Mouse (Mus musculus) induced T-regulatory cell, adult 2 months (primary cell): ENCODE results near the gene Adamtsl4.

ENCODE experiments used
- DNase-seq: peaks from one replicate; pipeline ENCODE4 v3.0.0-alpha.2; 2012; ENCODE audit warnings: low read depth

The Adamtsl4 gene

GRCm38 (mm10) chr3:95700233-95700681 is 12.5 kb upstream of the Adamtsl4 start:
- no peak for DNase-seq

GRCm38 (mm10) chr3:95698286-95698685 is 10.6 kb upstream of the Adamtsl4 start:
- no peak for DNase-seq

- DNase-seq = no peak
Measured at GRCm38 (mm10) chr3:95696360-95696759, 8.6 kb upstream of the Adamtsl4 start.

- no peak for DNase-seq
Measured at GRCm38 (mm10) chr3:95695796-95696195, 8.1 kb upstream of the Adamtsl4 start.

GRCm38 (mm10) chr3:95694808-95695703 is 7.3 kb upstream of the Adamtsl4 start:
- no peak for DNase-seq

- peak; percentile 23 for DNase-seq
Measured at GRCm38 (mm10) chr3:95693821-95694807, 6.4 kb upstream of the Adamtsl4 start.

- DNase-seq = no peak
Measured at GRCm38 (mm10) chr3:95692677-95693076, 5.0 kb upstream of the Adamtsl4 start.

GRCm38 (mm10) chr3:95690552-95690951 is 2.8 kb upstream of the Adamtsl4 start:
- peak; percentile 37 for DNase-seq

- peak; percentile 12 for DNase-seq
Measured at GRCm38 (mm10) chr3:95689940-95690339, 2.2 kb upstream of the Adamtsl4 start.

- peak; percentile 28 for DNase-seq
Measured at GRCm38 (mm10) chr3:95689171-95689915, 1.6 kb upstream of the Adamtsl4 start.

- peak; percentile 34 for DNase-seq
Measured at GRCm38 (mm10) chr3:95687168-95687523, 571 bp downstream of the Adamtsl4 start.

GRCm38 (mm10) chr3:95686492-95687167 is 1.1 kb downstream of the Adamtsl4 start:
- peak; percentile 11 for DNase-seq

GRCm38 (mm10) chr3:95685701-95686100 is 2.0 kb downstream of the Adamtsl4 start:
- no peak for DNase-seq

GRCm38 (mm10) chr3:95685301-95685700 is 2.4 kb downstream of the Adamtsl4 start:
- no peak for DNase-seq

- DNase-seq = peak; percentile 16
Measured at GRCm38 (mm10) chr3:95684846-95685245, 2.9 kb downstream of the Adamtsl4 start.

GRCm38 (mm10) chr3:95682878-95683277 is 4.8 kb downstream of the Adamtsl4 start:
- peak; percentile 22 for DNase-seq

- DNase-seq = peak; percentile 61
Measured at GRCm38 (mm10) chr3:95681365-95681764, 6.4 kb downstream of the Adamtsl4 start.

GRCm38 (mm10) chr3:95680673-95681072 is 7.0 kb downstream of the Adamtsl4 start:
- DNase-seq = no peak

GRCm38 (mm10) chr3:95679551-95679950 is 8.2 kb downstream of the Adamtsl4 start:
- peak; percentile 14 for DNase-seq

- DNase-seq = peak; percentile 16
Measured at GRCm38 (mm10) chr3:95677420-95678090, 10.2 kb downstream of the Adamtsl4 start.
